Mouse (Mus musculus) cerebellum, postnatal 36 days (tissue): Measurements from ENCODE around the gene Bysl.
"Not testable (repeated sequence)": the region's sequence is repeated elsewhere in the genome, so short reads cannot be mapped to it uniquely, and the experiment has no call there.

Experiments
- DNase-seq, 2 experiments: peaks; one replicate each; pipeline ENCODE4 v3.0.0; 2021 to 2022; ENCODE audit warnings: mixed read lengths in 2 of 2

The Bysl gene

GRCm38 (mm10) chr17:47610849-47611660, at the start of gene Bysl, which contains the start of the genes Med20 and Gm20517:
Bysl (minus strand) TSS chr17:47611492.
Med20 (plus strand) TSS chr17:47611582.
Gm20517 (plus strand) TSS chr17:47611589.
- peak; percentile 98 for DNase-seq

- DNase-seq = no peak
Measured at GRCm38 (mm10) chr17:47658741-47659243, 47.5 kb upstream of the Bysl start.

GRCm38 (mm10) chr17:47657901-47658300, 46.6 kb upstream of the Bysl start:
- no peak for DNase-seq

- DNase-seq = no peak
Measured at GRCm38 (mm10) chr17:47655697-47656096, 44.4 kb upstream of the Bysl start.

GRCm38 (mm10) chr17:47654346-47654745, 43.1 kb upstream of the Bysl start:
- DNase-seq = not testable (repeated sequence)

GRCm38 (mm10) chr17:47651953-47652352, 40.7 kb upstream of the Bysl start:
- no peak for DNase-seq

- no peak for DNase-seq
Measured at GRCm38 (mm10) chr17:47648966-47649365, 37.7 kb upstream of the Bysl start.

- DNase-seq = peak; percentile 36 to 38
Measured at GRCm38 (mm10) chr17:47646683-47647082, 35.4 kb upstream of the Bysl start.

GRCm38 (mm10) chr17:47642992-47643391, 31.7 kb upstream of the Bysl start:
- DNase-seq = no peak

- DNase-seq = no peak
Measured at GRCm38 (mm10) chr17:47633999-47634770, 22.9 kb upstream of the Bysl start.

- DNase-seq = no peak
Measured at GRCm38 (mm10) chr17:47632181-47632840, 21.0 kb upstream of the Bysl start.

GRCm38 (mm10) chr17:47630678-47631065, 19.4 kb upstream of the Bysl start, which contains the start of gene Usp49:
Usp49 (plus strand) TSS chr17:47630690.
- no peak for DNase-seq

GRCm38 (mm10) chr17:47629717-47630677, 18.7 kb upstream of the Bysl start:
- peak; percentile 48 to 60 for DNase-seq

- peak; percentile 93 to 94 for DNase-seq
Measured at GRCm38 (mm10) chr17:47628851-47629676, 17.8 kb upstream of the Bysl start.

- DNase-seq = no peak
Measured at GRCm38 (mm10) chr17:47627791-47628190, 16.5 kb upstream of the Bysl start.

GRCm38 (mm10) chr17:47626031-47626430, 14.7 kb upstream of the Bysl start:
- DNase-seq = no peak

GRCm38 (mm10) chr17:47625088-47625487, 13.8 kb upstream of the Bysl start:
- no peak for DNase-seq

- DNase-seq = not testable (repeated sequence)
Measured at GRCm38 (mm10) chr17:47624572-47624971, 13.3 kb upstream of the Bysl start.

- DNase-seq = no peak
Measured at GRCm38 (mm10) chr17:47622912-47623554, 11.7 kb upstream of the Bysl start.
